Mouse (Mus musculus) 3T3-L1 (cell line): ENCODE results near the gene Paqr5.

Source experiments
- DNase-seq: peaks from one replicate; pipeline ENCODE4 v3.0.0-alpha.2; 2015; ENCODE audit warnings: low read depth, low spot score

The Paqr5 gene

DNA sequence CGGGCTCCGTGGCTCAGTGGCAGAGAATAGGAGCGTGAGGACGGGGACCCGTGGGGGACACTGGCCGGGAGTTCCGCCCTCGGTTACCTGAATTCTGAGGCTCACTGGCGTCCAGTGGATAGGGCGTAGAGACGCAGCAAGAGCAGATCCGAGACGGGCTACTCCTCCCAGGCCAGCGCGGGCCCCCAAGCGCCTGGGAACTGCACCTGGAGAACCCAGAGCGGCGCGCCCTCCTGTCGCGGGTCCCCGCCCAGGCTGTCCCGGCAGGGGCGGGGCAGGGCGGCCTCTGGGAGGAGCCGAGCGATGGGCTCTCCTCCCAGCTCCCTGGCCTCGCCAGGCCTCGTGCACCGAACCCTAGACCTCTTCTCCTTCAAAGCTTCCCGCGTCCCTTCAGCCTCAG lies at the start of gene Paqr5:
Gene Paqr5, minus strand, starts transcription at position 257 of the 400 bp plus-strand sequence.
- DNase-seq, result no peak

DNA sequence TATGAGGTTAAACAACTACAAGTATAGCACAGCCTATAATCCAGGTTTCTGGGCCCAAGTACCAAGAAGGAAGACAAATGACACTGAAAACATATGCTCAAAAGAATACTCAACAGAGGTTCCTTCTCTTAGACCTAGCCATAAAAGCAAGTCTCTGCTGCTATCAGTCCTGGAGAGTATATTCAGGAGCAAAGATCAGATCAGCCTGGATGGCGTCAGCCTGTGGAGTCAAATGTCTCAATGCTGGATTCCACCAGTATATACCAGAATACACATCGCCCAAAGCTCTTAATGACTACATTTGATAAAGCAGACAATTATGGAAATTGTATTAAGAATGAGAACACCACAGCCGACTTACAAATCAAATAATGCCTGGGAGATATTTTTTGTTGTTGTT lies 35.6 kb upstream of the Paqr5 start:
- no peak for DNase-seq

DNA sequence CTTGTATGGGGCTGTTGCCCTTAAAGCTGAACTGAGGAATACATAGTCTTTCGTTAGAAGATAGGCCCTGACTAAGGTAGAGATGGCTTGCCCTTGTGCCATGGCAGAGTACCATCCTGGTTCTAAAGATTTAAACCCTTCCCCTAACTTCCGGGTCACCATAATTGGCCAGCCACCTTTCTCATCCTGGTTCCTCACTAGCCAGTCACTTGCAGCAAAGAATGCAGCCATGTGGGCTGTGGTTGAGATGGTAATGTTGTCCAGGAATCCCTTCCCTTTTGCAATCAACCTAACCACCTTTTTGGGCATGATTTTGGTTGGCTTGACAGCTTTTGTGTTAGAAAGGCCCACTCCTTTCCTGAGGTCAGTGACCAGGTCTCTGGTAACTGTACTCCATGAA lies 33.8 kb upstream of the Paqr5 start:
- DNase-seq, result no peak

DNA sequence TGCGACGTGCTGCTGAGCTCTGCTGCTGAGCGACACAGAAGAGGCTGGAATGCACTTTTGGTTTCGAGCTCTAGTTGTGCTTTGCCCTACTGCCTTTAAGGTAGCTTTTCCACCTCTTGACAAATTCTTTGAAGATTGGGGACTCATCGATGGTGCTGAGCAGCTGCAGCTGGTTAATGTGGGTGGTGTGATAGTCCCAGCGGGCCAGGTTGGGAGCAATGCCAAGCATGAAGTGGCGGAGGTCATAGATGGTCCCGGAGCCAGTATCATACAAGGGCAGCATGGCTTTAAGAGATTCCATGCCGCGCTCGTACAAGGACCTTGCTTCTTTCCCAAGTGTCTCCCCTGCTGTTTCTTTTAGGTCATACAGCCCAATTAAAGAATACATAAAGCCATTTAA lies 33.3 kb upstream of the Paqr5 start:
- DNase-seq, result no peak

DNA sequence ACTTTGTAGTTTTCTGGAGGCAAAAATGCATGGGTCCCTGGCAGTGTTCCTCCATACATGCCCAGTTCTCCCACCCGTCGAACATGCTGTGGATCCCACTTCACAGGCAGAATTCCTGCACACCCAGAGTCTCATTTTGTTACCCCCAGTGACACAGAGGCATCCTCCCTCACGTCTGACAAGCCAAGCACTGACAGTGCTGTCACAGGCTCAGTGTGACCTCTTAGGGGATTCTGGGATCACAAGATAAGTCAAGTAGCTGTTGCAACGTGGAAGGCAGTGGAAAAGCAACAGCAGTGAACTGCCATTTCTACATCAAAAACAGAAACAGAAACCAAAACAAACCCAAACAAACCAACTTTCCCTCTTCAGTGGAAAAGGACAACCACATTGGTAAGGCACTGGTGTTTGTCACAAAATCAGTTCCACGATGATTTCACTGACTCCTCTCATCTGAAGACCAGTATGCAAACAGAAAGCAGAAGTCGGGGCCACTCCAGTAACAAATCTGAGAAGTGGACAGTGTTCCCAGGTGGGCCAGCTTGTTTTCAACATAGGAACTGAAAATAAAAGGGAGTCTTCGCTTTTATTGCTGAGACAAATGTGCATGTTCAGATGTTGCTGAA lies 31.3 kb upstream of the Paqr5 start:
- no peak for DNase-seq

DNA sequence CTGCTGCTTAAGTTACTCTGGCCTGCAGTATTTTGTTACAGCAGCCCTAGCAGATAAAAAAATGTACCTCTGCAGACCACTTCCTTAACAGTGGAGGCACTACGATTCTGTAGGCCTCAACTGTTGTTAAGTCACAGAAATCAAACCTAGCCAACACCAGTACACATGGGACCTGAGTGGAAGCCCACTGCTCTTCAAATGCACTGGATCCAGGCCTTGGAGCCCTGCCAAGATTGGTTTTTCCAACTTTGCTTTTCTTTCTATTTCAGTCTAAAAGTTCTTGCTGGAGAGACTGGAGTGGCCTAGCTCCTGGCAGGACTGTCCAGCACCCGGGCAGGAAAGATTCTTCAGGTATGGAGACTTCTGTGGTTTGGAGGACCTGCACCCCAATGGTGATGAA lies 29.6 kb upstream of the Paqr5 start:
- DNase-seq, result no peak

DNA sequence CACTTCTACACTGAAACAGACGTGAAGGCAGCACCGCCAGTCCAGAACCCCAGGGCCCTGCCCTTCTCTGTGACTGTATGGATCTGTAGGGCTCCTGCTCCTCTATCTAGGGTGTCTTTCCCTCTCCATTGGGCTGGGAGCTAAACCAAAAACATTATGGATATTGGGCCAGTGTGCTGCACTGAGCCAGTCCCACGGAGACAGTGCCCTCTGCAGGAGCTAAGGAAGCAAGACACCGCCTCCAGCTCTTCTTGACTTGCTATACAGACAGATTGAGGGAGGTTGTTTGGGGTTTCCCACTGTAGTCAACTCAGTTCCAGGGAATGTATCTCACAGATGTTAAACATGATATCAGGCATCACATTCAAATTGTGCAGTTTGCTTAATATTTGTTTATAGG lies 24.1 kb upstream of the Paqr5 start:
- DNase-seq, result peak; percentile 46

DNA sequence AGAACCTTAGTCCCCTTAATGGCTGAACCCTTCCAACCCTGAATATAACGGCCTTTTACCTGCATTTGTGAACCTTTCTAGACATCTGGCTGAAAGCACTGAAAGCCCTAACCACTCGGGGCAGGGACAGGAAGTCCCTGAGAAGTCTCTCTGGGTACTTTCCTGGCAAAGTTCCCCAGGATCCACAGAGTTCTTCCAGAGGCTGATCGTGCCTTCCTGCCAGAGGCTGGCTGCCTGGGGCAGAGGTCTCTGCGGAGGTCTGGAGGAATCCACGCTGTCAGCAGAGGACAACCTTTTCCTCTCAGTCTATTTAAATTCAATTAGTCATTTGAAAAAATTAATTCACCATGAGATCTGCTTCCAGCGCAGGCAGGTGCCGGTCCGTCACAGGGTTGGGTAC lies 22.5 kb upstream of the Paqr5 start:
- DNase-seq, result no peak

DNA sequence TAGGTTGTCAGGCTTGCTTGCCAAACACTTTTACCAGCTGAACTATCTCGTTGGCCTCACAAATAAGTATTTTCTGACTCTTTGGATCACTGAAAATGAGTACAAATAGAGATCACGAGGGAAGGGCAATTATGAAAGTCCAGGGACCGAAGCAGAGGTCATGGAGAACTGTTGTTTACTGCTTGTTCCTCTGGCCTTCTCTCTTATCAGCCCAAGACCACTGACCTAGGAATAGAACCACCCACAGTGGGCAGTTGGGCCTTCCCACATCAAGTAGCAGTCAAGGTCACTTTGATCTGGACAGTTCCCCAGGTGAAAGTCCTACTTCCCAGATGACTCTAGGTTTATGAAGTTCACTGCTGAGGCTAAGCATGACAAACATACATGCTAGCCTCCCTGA lies 15.5 kb upstream of the Paqr5 start:
- no peak for DNase-seq

DNA sequence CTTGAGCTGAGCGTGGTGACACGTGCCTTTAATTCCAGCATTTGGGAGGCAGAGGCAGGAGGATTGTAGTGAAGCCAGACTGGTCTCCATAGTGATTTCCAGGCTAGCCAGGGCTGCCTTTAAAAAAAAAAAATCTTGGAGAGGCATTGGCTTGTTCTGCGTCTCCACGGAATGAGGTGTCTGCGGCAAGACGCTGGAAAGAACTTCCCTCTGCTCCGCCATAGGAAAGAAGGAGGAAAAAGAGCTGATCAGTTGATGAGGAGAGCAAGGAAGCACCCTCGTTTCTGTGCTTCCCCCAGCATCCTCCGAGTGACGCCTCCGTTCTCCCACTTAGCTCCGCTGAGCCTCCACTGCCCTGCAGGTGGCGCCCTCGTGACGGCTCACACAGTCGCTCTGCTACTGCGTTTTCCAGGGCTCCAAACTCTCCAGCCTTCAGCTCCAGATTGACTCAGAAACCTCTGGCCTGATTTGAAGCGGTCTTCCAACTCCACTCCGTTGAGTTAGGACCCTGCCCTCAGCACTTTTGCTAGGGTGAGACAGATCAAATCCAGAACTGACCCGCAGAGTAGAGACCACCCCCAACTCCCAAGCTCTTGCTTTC lies 13.5 kb upstream of the Paqr5 start:
- peak; percentile 88 for DNase-seq

DNA sequence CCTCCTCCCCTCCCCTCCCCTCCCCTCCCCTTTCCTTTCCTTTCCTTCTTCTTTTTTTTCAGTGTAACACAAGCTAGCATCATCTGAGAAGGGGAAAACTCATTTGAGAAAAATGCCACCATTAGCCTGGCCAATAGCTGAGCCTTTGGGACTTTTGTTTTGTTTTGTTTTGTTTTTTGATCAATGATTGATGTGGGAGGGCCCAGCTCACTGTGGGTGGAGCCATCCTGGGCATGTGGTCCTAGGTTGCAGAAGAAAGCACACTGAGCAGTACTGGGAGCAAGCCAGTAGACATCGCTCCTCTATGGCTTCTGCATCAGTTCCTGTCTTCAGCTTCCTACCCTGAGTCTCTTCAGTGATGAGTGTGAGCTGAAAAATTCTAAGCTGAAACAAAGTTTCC lies 9.2 kb upstream of the Paqr5 start:
- DNase-seq, result no peak

DNA sequence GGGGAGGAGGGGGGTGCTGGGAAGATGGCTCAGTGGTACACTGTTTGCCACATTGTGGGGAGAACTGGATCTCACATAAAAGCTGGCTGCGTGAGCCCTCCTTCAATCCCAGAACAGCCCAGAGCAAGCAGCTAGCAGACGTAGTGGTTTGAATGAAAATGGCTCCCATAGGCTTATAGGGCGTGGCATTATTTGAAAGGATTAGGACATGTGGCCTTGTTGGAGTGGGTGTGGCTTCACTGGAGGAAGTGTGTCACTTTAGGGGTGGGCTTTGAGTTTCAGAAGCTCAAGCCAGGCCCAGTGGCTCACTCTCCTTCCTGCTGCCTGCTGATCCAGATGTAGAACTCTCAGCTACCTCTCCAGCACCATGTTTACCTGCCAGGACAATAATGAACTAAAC lies 5.5 kb upstream of the Paqr5 start:
- DNase-seq, result no peak

DNA sequence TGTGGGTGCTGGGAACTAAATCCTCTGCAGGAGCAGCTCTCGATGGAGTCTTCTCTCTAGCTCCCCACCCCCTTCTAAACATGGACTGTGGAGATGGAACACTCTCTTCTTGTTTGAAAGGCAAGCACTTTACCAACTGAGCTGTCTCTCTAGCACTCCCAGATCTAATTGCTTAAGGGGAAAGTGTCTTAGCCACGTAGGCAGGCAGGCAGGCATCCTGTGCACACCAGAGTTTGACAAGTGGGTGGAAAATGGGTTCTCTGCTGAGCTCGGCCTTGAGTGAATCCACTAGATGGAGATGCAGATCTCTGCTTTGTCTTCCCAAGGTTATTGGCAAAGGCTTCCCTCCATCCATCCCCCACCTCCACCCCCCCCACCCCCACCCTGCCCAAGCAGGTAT lies 1.4 kb upstream of the Paqr5 start:
- DNase-seq, result no peak

DNA sequence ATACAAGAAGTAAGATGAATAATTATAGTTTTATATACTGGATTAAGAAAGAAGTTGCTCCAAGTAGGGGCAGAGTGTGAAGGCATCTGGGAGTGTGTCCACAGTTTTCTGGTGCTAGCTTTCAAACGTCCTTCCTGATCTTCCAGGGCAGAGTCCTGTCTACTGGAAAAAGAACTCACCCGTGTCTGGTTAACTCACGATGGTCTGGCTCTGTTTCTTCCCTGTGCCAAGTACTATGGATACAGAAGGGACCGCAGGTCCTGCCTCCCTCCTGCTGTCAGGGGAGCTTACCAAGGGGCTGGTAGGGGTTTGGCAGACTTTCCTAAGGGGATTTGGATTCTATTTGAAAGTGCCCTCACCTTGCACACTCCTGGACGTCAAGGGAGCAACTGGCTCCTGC lies 1.6 kb downstream of the Paqr5 start:
- no peak for DNase-seq

DNA sequence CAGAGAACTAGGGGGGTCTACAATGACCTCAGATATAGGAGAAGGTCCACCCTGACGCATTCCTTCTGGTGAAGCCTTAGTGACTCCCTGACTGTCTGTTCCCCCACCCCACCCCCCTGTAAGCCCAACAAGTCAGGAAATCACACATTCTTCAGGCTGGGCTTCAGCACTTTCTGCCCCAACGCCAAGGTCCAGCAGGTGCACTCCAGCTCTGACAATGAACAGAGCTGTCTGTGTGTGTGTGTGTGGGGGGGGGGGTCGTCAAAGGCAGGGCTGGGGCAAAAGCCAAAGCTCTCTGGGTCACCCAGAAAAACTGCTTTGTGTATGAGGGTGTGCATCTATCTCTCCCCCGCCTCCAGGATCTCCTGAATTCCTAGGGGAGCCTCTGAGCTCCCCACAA lies 2.8 kb downstream of the Paqr5 start:
- no peak for DNase-seq

DNA sequence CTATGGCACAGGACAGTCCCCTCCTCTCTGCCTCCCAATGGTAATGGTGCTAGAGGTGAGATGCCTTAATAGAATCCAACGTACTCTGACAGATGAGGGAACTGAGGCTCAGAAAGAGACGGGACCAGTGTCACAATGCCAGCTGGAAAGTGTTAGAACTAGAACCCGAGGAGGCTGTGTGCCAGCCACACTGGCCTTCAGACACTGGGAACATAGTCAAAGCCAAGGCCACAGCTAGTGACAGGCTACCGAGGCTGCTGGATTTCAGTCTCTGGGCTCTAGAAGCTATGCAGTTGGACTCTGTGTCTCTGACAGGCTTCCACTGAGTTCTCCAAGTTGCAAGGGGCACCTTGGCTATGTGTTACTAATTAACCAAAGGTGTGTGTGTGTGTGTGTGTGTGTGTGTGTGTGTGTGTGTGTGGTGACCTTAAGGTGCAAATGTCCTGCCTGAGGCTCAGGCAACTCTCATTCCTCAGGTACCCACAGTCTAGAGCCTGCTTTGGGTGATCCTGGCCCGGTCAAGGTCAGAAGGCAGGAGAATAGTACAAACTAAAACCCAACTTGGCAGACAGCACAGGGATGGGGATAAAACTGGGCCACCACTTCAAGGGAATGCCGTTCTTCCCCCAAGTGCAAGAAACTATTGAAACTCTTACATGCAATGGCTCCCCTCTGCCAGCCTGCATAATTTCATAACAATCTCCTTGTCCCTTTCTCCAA lies 3.5 kb downstream of the Paqr5 start:
- no peak for DNase-seq

DNA sequence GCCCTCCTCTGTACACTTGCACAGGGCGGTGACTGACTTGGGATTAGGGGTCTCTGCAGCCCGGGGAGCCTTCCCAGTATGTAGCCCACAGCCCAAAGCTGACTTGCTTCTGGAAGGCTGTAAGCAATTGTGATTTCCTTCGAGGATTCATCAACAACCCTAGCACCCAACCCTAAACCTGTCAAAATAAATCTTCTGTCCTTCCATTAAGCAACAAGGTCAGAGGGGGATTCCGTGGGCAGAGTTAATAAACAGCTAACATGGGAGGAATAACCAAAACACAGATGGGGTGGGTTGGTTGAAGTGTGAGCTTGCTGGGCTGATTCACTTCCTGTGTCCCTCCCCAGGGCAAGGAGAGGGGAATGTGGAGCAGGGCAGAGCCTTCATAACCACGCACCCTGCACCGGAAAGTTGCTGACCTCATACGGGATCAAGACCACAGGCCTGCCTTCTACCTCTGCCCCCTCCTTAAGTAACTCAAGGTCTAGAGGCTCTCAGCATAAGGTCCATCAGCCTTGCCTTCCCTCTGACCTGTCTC lies 5.0 kb downstream of the Paqr5 start:
- DNase-seq, result peak; percentile 80

DNA sequence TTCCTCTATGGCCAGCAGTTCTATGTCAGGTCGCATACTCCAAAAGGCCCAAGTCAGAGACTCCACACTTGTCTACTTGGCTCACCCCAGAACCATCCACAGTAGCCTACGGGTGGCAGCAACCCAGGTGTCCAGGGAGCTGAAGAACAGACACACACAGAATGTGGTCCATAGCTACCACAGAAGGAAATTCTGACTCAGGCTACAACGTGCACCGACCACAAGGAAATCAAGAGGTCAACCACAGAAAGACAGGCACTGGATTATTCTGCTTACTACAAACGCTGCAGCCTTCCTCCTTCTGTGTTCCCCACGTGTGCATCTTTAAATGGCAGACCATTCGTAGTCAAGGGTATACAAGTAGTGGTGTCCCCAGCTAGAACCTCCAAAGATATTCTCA lies 6.4 kb downstream of the Paqr5 start:
- DNase-seq, result peak; percentile 77

DNA sequence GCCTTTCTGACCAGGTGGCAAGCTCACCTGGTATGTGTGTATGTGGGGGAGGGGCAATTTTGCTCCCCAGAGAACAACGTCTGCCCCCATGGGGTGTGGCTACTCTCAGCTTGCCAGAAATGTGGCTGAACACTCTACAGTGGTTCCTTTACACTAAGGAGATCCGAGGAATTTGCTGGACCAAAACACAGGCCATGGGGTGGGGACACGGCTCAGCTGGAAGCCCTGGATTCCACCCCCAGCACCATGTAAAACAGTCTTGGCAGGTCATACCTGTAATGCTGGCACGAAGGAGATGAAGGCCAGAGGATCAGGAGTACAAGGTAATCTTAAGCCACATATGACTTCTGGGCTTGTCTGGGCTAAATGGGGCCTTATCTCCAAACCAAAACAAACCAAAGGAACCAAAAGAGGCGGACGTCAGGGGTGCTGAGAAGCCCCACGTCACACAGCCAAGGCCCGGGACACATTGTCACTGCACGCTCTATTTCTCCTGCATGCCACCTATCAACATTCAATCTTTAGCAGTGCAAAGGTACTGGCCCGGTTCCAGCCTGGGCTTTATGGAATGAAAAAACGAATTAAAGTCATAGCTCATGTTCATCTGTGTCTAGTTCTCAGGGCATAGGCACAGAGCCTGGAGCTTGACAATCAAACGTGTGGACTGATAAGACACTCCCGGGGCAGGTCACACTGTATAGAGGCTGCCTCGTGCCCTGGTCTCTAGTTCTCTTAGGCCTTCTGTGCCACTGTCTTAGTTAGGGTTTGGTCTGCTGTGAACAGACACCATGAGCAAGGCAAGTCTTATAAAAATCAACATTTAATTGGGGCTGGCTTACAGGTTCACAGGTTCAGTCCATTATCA lies 8.2 kb downstream of the Paqr5 start:
- DNase-seq, result no peak

DNA sequence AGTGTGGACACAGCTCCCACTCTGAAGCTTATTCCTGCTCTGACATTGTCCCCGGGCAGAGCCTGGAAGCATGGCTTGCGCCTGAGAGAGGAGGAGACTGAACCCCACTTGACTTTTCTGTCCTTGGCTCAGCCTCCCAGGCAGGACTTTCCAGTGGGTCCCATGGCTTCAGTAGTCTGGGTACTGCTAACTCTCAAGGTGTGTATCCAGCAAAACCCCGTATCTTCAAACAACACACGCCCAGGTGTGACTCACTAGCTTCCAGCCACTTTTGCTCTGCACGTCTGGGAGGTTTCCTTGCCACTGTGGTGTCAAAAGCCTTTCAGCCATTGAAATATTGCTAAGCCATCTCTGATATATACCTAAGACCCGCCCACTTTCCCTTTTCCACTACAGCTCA lies 9.3 kb downstream of the Paqr5 start:
- no peak for DNase-seq

DNA sequence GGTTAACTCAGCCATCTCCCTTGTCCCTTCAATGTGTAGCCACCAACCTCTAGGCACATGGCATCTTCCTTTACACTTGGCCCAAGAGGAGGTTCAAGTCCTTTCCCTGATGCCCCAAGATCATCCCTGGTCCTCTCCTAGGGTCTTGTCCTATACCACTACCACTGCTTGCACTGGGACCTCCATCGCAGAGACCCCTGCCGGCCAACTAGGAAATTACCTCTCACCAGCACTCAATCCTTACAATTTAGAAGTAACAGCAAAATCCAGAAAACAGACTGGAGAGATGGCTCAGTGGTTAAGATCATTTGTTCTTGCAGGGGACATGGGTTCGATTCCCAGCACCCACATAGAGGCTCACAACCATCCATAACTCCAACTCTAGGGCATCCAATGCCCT lies 11.2 kb downstream of the Paqr5 start:
- DNase-seq, result no peak
